Mouse (Mus musculus): Measurements from ENCODE around the gene Card10.

GRCm38 (mm10) chr15:78848467-78848866 is 45.6 kb upstream of the Card10 start:
- TF ChIP-seq POLR2A (IDR thresholded peaks at IDR 0.05; ENCODE audit: low read depth, low read length) (no peak), CTCF (IDR thresholded peaks at IDR 0.05; ENCODE audit: borderline replicate concordance, insufficient read depth, low read length) (peak; percentile 63; the same call in 1 of the 2 replicates)

Data from embryonic fibroblast, embryonic 13.5 days (primary cell).